Mouse (Mus musculus) hindbrain, postnatal 0 days (tissue): ENCODE measurements at regions not wholly inside any gene's neighbourhood (a gene's known extent, or its start where the extent isn't known, plus 50 kb on each side); places are given as distances from the start of the nearest gene placed in this dataset.

ENCODE experiments used
- ATAC-seq: fragments of 200-750 bp; cut with Nextera tagmentation; 2 replicates; pipeline ENCODE4 v1.8.0; 2017; ENCODE audit warnings: mild to moderate bottlenecking, moderate TSS enrichment, moderate library complexity
- DNase-seq: peaks from one replicate; pipeline ENCODE4 v3.0.0-alpha.2; 2015; ENCODE audit warnings: low spot score
- H3K27ac ChIP-seq: fragments of 300-500 bp; sonication (generic); 2 replicates; pipeline ENCODE4 v1.5.1; 2014; ENCODE audit warnings: mild to moderate bottlenecking
- H3K27me3 ChIP-seq: fragments of 300-500 bp; sonication (generic); 2 replicates; pipeline ENCODE4 v1.6.1; 2014; ENCODE audit warnings: low read length, mixed read lengths; ENCODE audit not compliant: insufficient read depth
- H3K36me3 ChIP-seq: fragments of 300-500 bp; sonication (generic); 2 replicates; pipeline ENCODE4 v1.6.1; 2014; ENCODE audit warnings: low read length, mixed read lengths; ENCODE audit not compliant: insufficient read depth
- H3K4me1 ChIP-seq: fragments of 300-500 bp; sonication (generic); 2 replicates; pipeline ENCODE4 v1.6.1; 2014; ENCODE audit warnings: antibody characterized with exemption, low read length, mixed read lengths; ENCODE audit not compliant: insufficient read depth
- H3K4me2 ChIP-seq: fragments of 300-500 bp; sonication (generic); 2 replicates; pipeline ENCODE4 v1.6.1; 2014; ENCODE audit warnings: low read depth, mild to moderate bottlenecking, low read length, moderate library complexity, mixed read lengths
- H3K4me3 ChIP-seq: fragments of 300-500 bp; sonication (generic); 2 replicates; pipeline ENCODE4 v1.5.1; 2014; ENCODE audit warnings: low read length
- H3K9ac ChIP-seq: fragments of 300-500 bp; sonication (generic); replicated peaks from 2 replicates; pipeline ENCODE4 v1.6.1; 2014; ENCODE audit warnings: mild to moderate bottlenecking, low read length, moderate library complexity, mixed read lengths
- H3K9me3 ChIP-seq: fragments of 300-500 bp; sonication (generic); 2 replicates; pipeline ENCODE4 v1.6.1; 2016; ENCODE audit warnings: low read length, mixed read lengths
- CTCF ChIP-seq: IDR thresholded peaks from 2 replicates; pipeline ENCODE4 v1.5.1; 2016; ENCODE audit warnings: antibody characterized with exemption, control low read depth, low read depth
- WGBS: fragments of 180-500 bp; shearing (Covaris S2); extraction: QIAGEN DNeasy Blood & Tissue Kit; methylation state at CpG from one replicate; pipeline ENCODE4 v1.1.7; 2014; 5-methylcytosine and 5-hydroxymethylcytosine counted together

DNA sequence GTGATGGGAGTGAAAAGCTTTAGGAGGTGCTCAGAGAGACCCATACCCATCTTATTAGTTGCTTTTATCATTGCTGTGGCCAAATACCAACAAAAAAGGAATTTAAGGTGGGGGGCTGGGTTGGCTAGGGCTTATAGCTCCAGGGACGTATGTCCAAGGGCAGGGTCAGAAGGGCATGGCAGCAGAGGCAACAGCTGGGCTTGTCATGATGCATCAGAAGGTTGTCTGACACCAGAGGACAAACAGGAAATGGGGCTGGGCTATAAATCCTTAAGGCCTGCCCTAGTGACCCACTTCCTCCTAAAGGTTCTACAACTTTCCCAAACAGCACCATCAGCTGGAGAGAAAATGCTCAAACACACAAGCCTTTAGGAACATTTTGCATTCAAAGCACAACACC lies 160.6 kb upstream of the Car8 start:
- H3K4me2 ChIP-seq: no peak overlapping the region
- H3K4me3 ChIP-seq: no peak overlapping the region
- no peaks in the 10 kb centered on the region for H3K9me3 ChIP-seq
- no peaks in the 10 kb centered on the region for H3K27me3 ChIP-seq
- peak overlapping the region; percentile 4; the same call in 1 of the 2 replicates for H3K27ac ChIP-seq
- no peaks in the 10 kb centered on the region for H3K36me3 ChIP-seq
- 58% methylated on average over 1 of the region's 1 CpGs for whole genome bisulfite sequencing
- H3K9ac ChIP-seq: no peak overlapping the region
- TF ChIP-seq CTCF: no peak
- peak; percentile 53; the same call in 1 of the 2 replicates for ATAC-seq
- no peaks in the 10 kb centered on the region for H3K4me1 ChIP-seq
- DNase-seq: no peak

DNA sequence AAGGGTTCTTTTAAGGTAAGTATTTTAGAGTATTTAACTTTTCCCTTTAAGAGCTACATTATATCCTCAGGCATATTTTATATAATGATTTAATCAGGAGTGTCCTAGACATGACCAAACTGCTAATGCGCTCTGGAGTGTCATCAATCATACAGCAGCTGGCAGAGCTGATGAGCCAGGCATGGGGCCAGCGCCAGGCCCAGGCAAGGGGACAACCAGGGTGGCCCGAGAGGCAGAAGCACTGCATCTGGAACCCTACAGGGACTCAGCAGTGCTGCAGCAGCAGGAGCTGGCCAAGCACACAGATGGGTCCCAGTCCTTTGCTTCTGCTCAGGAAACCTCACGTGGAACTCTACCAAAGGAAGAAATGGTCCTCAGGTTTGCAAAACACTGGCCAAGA lies 160.1 kb upstream of the Car8 start:
- TF ChIP-seq CTCF: no peak
- Histone ChIP-seq H3K27me3 (no peaks in the 10 kb centered on the region), H3K4me1 (no peaks in the 10 kb centered on the region), H3K9me3 (no peaks in the 10 kb centered on the region), H3K4me3 (no peak overlapping the region), H3K4me2 (no peak overlapping the region), H3K9ac (no peak overlapping the region), H3K36me3 (no peaks in the 10 kb centered on the region), H3K27ac (no peak overlapping the region; the same call in 1 of the 2 replicates)
- 27% methylated on average over 4 of the region's 4 CpGs for WGBS
- ATAC-seq (peak; percentile 96), DNase-seq (peak; percentile 75)

- no peak for TF ChIP-seq CTCF
- Histone ChIP-seq H3K4me3 (no peak overlapping the region), H3K4me2 (no peak overlapping the region), H3K27ac (no peak overlapping the region), H3K27me3 (no peaks in the 10 kb centered on the region), H3K4me1 (no peaks in the 10 kb centered on the region), H3K9ac (no peak overlapping the region), H3K9me3 (no peaks in the 10 kb centered on the region), H3K36me3 (no peaks in the 10 kb centered on the region)
- WGBS: 94% methylated on average over 11 of the region's 11 CpGs
- ATAC-seq: no peak
- no peak for DNase-seq
Measured at GRCm38 (mm10) chr4:8383162-8383561, 144.3 kb upstream of the Car8 start.

DNA sequence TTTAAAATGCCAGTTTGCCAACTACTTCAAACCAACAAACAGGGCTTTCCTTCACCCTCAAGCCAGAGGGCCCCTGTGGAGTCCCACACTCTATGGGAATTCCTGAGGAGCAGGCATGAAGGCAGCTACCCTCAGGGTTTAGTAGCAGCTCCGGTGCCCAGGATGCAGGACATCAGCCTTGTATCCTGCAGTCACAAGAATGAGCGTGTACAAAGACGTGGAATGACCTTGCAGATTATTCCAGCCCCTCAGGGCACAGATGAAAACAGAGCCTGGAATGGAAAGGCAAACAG lies 143.2 kb upstream of the Car8 start:
- TF ChIP-seq CTCF: no peak

GRCm38 (mm10) chr4:8381408-8382124 lies 142.7 kb upstream of the Car8 start:
- no peaks in the 10 kb centered on the region for H3K27me3 ChIP-seq
- TF ChIP-seq CTCF: peak; percentile 5; the same call in 1 of the 2 replicates
- ATAC-seq: peak; percentile 66; the same call in 1 of the 2 replicates
- peak overlapping the region; percentile 64 for H3K27ac ChIP-seq
- no peaks in the 10 kb centered on the region for H3K9me3 ChIP-seq
- no peak overlapping the region for H3K4me2 ChIP-seq
- WGBS: 21% methylated on average over 13 of the region's 13 CpGs
- no peak overlapping the region for H3K4me3 ChIP-seq
- H3K4me1 ChIP-seq: no peaks in the 10 kb centered on the region
- no peak overlapping the region for H3K9ac ChIP-seq
- DNase-seq: peak; percentile 40
- H3K36me3 ChIP-seq: no peaks in the 10 kb centered on the region

More for the DNA sequence above, 143.2 kb upstream of the Car8 start:
- 56% methylated on average over 3 of the region's 3 CpGs for WGBS
- Histone ChIP-seq H3K4me2 (no peak overlapping the region), H3K27me3 (no peaks in the 10 kb centered on the region), H3K9ac (no peak overlapping the region), H3K4me1 (no peaks in the 10 kb centered on the region), H3K36me3 (no peaks in the 10 kb centered on the region), H3K4me3 (no peak overlapping the region), H3K27ac (peak overlapping the region; percentile 60), H3K9me3 (no peaks in the 10 kb centered on the region)
- ATAC-seq: no peak; the same call in 1 of the 2 replicates
- no peak for DNase-seq

DNA sequence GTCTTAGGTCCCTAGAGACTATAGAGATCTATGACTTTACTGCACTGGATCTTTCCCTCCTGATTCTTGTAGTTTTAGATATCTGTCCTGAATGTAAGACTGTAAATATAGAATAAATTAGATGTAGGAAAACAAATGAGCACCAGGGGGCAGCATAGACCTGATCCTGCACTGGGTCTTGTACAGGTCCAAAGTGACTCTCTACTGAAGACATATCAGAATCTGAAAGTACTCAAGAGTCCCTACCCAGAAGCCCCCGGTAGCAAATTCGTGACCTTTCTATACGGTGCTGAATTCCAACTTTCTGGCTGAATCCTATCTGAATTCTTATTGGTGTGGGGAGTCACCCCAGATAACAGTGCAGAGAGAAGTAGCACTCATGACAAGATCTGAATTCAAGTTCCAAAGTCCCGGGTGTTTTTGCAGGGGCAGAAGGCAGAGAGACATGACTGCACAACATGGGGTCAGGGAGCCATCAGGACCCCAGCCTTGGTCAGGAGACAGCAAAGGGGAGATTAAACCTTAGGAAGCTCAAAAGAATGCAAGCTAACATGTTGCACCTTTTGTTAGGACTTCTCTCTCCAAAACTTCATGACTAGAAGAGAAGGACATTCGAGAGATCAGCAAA lies 142.0 kb upstream of the Car8 start:
- H3K36me3 ChIP-seq: no peaks in the 10 kb centered on the region
- peak overlapping the region; percentile 64; the same call in 1 of the 2 replicates for H3K27ac ChIP-seq
- no peak overlapping the region for H3K4me2 ChIP-seq
- 54% methylated on average over 5 of the region's 5 CpGs for WGBS
- DNase-seq (peak; percentile 89), ATAC-seq (peak; percentile 84)
- H3K4me3 ChIP-seq: no peak overlapping the region
- H3K9ac ChIP-seq: no peak overlapping the region
- peak; percentile 83 for TF ChIP-seq CTCF
- H3K27me3 ChIP-seq: no peaks in the 10 kb centered on the region
- no peaks in the 10 kb centered on the region for H3K4me1 ChIP-seq
- H3K9me3 ChIP-seq: no peaks in the 10 kb centered on the region
